Mouse (Mus musculus) bone marrow macrophage, adult 2 months (primary cell): Measurements from ENCODE around the gene Sgpl1.

Experiments used
- CTCF ChIP-seq: IDR thresholded peaks from 2 replicates; pipeline ENCODE4 v1.5.1; 2012; ENCODE audit warnings: low read depth, mild to moderate bottlenecking, low read length, moderate library complexity
- POLR2A ChIP-seq: IDR thresholded peaks from 2 replicates; pipeline ENCODE4 v1.6.1; 2012; ENCODE audit warnings: mild to moderate bottlenecking, low read depth, low read length, borderline replicate concordance

DNA sequence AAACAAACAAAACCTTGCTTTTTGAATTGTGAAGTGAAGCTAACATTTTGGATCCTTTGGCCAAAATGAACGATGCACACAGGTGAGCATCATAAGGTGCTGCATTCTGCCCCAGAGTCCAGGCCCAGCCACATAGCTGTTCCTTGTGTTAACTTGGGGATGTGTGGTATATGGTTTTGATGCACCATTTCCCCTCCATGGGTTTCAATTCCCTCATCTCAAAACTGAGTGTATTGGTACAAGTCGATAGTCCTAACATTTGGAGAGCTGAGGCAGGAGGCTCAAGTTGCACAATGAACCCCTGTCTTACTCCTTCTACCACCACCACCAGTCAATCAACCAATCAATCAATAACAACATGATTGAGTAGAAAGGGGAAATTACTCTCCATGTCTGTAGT lies 8.9 kb upstream of the Sgpl1 start:
- TF ChIP-seq CTCF (no peak), POLR2A (no peak)
